Mouse (Mus musculus): ENCODE results near the gene Alg1. TPM values are rescaled to one million over a fixed set of nuclear protein-coding genes. Genes with fewer than 3 reads are reported as not detected.

The Alg1 gene
- polyA plus RNA-seq, 1 experiment: 9.1 TPM

GRCm38 (mm10) chr16:5271411-5272035 lies 38.1 kb downstream of the Alg1 start:
- H3K9me3 ChIP-seq (replicated peaks; ENCODE audit: control insufficient read depth, insufficient read depth, low read length, poor library complexity, severe bottlenecking): no peaks in the 10 kb centered on the region
- H3K36me3 ChIP-seq (ENCODE audit: control insufficient read depth, insufficient read depth, low read length, poor library complexity, severe bottlenecking): no peaks in the 10 kb centered on the region

DNA sequence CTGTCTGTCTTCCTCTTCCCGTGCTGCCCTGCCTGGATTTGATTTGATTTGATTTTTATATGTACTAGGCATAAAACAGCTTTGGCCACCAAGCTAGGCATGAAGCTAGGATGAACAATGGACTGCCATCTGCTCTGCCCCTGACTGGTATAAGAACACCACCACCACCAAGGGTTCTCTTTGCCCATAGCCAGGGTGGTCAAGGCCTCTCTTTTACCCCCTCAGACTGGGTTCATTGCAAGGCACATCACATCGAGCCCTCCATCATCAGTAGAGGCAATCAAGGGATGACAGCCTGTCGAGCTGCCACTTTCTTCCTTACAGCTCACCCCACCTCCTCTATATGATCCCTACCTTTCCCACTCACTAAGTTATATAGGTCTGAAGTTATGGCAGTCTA lies 39.0 kb downstream of the Alg1 start:
- no peaks in the 10 kb centered on the region; the same call in 1 of the 2 replicates for H3K27me3 ChIP-seq (ENCODE audit: control insufficient read depth, insufficient read depth, low read length, poor library complexity, severe bottlenecking)
- TF ChIP-seq POLR2A (IDR thresholded peaks at IDR 0.05; ENCODE audit: insufficient read depth, low read length) (no peak), EP300 (IDR thresholded peaks at IDR 0.05; ENCODE audit: insufficient read depth, low read depth, low read length) (no peak), CTCF (IDR thresholded peaks at IDR 0.05; ENCODE audit: low read depth, low read length) (no peak)

More at GRCm38 (mm10) chr16:5271411-5272035, 38.1 kb downstream of the Alg1 start:
- H3K9ac ChIP-seq (ENCODE audit: low read depth, poor library complexity, severe bottlenecking): no peak overlapping the region
- H3K27me3 ChIP-seq (ENCODE audit: control insufficient read depth, insufficient read depth, low read length, poor library complexity, severe bottlenecking): no peaks in the 10 kb centered on the region
- H3K4me3 ChIP-seq (ENCODE audit: low read depth, low read length): no peak overlapping the region
- TF ChIP-seq EP300 (IDR thresholded peaks at IDR 0.05; ENCODE audit: insufficient read depth, low read depth, low read length) (no peak), CTCF (IDR thresholded peaks at IDR 0.05; ENCODE audit: low read depth, low read length) (no peak)
- H3K4me1 ChIP-seq (ENCODE audit: control insufficient read depth, insufficient read depth, low read length): no peaks in the 10 kb centered on the region
- H3K27ac ChIP-seq (ENCODE audit: insufficient read depth, low read length): no peak overlapping the region

GRCm38 (mm10) chr16:5279571-5280222 lies 46.3 kb downstream of the Alg1 start:
- H3K36me3 ChIP-seq (ENCODE audit: control insufficient read depth, insufficient read depth, low read length, poor library complexity, severe bottlenecking): no peaks in the 10 kb centered on the region
- H3K27me3 ChIP-seq (ENCODE audit: control insufficient read depth, insufficient read depth, low read length, poor library complexity, severe bottlenecking): no peaks in the 10 kb centered on the region; the same call in 1 of the 2 replicates
- no peaks in the 10 kb centered on the region for H3K9me3 ChIP-seq (replicated peaks; ENCODE audit: control insufficient read depth, insufficient read depth, low read length, poor library complexity, severe bottlenecking)
- no peaks in the 10 kb centered on the region for H3K4me1 ChIP-seq (ENCODE audit: control insufficient read depth, insufficient read depth, low read length)
- no peak overlapping the region for H3K9ac ChIP-seq (ENCODE audit: low read depth, poor library complexity, severe bottlenecking)
- H3K27ac ChIP-seq (ENCODE audit: insufficient read depth, low read length): no peak overlapping the region
- TF ChIP-seq POLR2A (IDR thresholded peaks at IDR 0.05; ENCODE audit: insufficient read depth, low read length): no peak
- no peak overlapping the region for H3K4me3 ChIP-seq (ENCODE audit: low read depth, low read length)

More for the DNA sequence above, 39.0 kb downstream of the Alg1 start:
- H3K4me1 ChIP-seq (ENCODE audit: control insufficient read depth, insufficient read depth, low read length): no peaks in the 10 kb centered on the region
- no peaks in the 10 kb centered on the region for H3K9me3 ChIP-seq (replicated peaks; ENCODE audit: control insufficient read depth, insufficient read depth, low read length, poor library complexity, severe bottlenecking)
- no peak overlapping the region for H3K27ac ChIP-seq (ENCODE audit: insufficient read depth, low read length)
- no peaks in the 10 kb centered on the region for H3K36me3 ChIP-seq (ENCODE audit: control insufficient read depth, insufficient read depth, low read length, poor library complexity, severe bottlenecking)
- no peak overlapping the region for H3K9ac ChIP-seq (ENCODE audit: low read depth, poor library complexity, severe bottlenecking)
- H3K4me3 ChIP-seq (ENCODE audit: low read depth, low read length): no peak overlapping the region

- no peaks in the 10 kb centered on the region for H3K9me3 ChIP-seq (replicated peaks; ENCODE audit: control insufficient read depth, insufficient read depth, low read length, poor library complexity, severe bottlenecking)
- H3K4me1 ChIP-seq (ENCODE audit: control insufficient read depth, insufficient read depth, low read length): no peaks in the 10 kb centered on the region
These were observed 49.3 kb downstream of the Alg1 start for GRCm38 (mm10) chr16:5282686-5283085.

GRCm38 (mm10) chr16:5285376-5285775 lies 52.0 kb downstream of the Alg1 start:
- no peaks in the 10 kb centered on the region for H3K36me3 ChIP-seq (ENCODE audit: control insufficient read depth, insufficient read depth, low read length, poor library complexity, severe bottlenecking)
- H3K9me3 ChIP-seq (replicated peaks; ENCODE audit: control insufficient read depth, insufficient read depth, low read length, poor library complexity, severe bottlenecking): no peaks in the 10 kb centered on the region
- no peak overlapping the region for H3K9ac ChIP-seq (ENCODE audit: low read depth, poor library complexity, severe bottlenecking)
- H3K27ac ChIP-seq (ENCODE audit: insufficient read depth, low read length): no peak overlapping the region
- H3K4me1 ChIP-seq (ENCODE audit: control insufficient read depth, insufficient read depth, low read length): no peaks in the 10 kb centered on the region
- no peaks in the 10 kb centered on the region; the same call in 1 of the 2 replicates for H3K27me3 ChIP-seq (ENCODE audit: control insufficient read depth, insufficient read depth, low read length, poor library complexity, severe bottlenecking)
- TF ChIP-seq POLR2A (IDR thresholded peaks at IDR 0.05; ENCODE audit: insufficient read depth, low read length) (no peak), CTCF (IDR thresholded peaks at IDR 0.05; ENCODE audit: low read depth, low read length) (no peak), EP300 (IDR thresholded peaks at IDR 0.05; ENCODE audit: insufficient read depth, low read depth, low read length) (no peak)
- no peak overlapping the region for H3K4me3 ChIP-seq (ENCODE audit: low read depth, low read length)

More at GRCm38 (mm10) chr16:5282686-5283085, 49.3 kb downstream of the Alg1 start:
- H3K9ac ChIP-seq (ENCODE audit: low read depth, poor library complexity, severe bottlenecking): no peak overlapping the region
- no peak overlapping the region for H3K4me3 ChIP-seq (ENCODE audit: low read depth, low read length)
- no peak overlapping the region for H3K27ac ChIP-seq (ENCODE audit: insufficient read depth, low read length)
- no peaks in the 10 kb centered on the region for H3K36me3 ChIP-seq (ENCODE audit: control insufficient read depth, insufficient read depth, low read length, poor library complexity, severe bottlenecking)
- no peak for TF ChIP-seq EP300 (IDR thresholded peaks at IDR 0.05; ENCODE audit: insufficient read depth, low read depth, low read length)
- no peak for TF ChIP-seq CTCF (IDR thresholded peaks at IDR 0.05; ENCODE audit: low read depth, low read length)
- no peak for TF ChIP-seq POLR2A (IDR thresholded peaks at IDR 0.05; ENCODE audit: insufficient read depth, low read length)
- H3K27me3 ChIP-seq (ENCODE audit: control insufficient read depth, insufficient read depth, low read length, poor library complexity, severe bottlenecking): no peaks in the 10 kb centered on the region

Other genes with a start within 250 kb of the Alg1 start
- not detected in 2 replicates for gene Sept12, start 235.8 kb upstream of the Alg1 start, polyA plus RNA-seq (2011; ENCODE audit: insufficient read depth, insufficient read length, low read depth, missing spikeins)
- 7.7 and 10.1 TPM in 2 replicates for gene Smim22, start 226.3 kb upstream of the Alg1 start, polyA plus RNA-seq (2011; ENCODE audit: insufficient read depth, insufficient read length, low read depth, missing spikeins)
- gene Rogdi, start 220.1 kb upstream of the Alg1 start, polyA plus RNA-seq (2011; ENCODE audit: insufficient read depth, insufficient read length, low read depth, missing spikeins): 40.8 and 44.5 TPM in 2 replicates
- 85.9 and 92.5 TPM in 2 replicates for gene Glyr1, start 183.8 kb upstream of the Alg1 start, polyA plus RNA-seq (2011; ENCODE audit: insufficient read depth, insufficient read length, low read depth, missing spikeins)
- 25.3 and 25.9 TPM in 2 replicates for gene Ubn1, start 183.6 kb upstream of the Alg1 start, polyA plus RNA-seq (2011; ENCODE audit: insufficient read depth, insufficient read length, low read depth, missing spikeins)
- gene Ppl, start 101.2 kb upstream of the Alg1 start, polyA plus RNA-seq (2011; ENCODE audit: insufficient read depth, insufficient read length, low read depth, missing spikeins): 11.4 and 12.1 TPM in 2 replicates
- gene Sec14l5, start 86.5 kb upstream of the Alg1 start, polyA plus RNA-seq (2011; ENCODE audit: insufficient read depth, insufficient read length, low read depth, missing spikeins): 2.4 and 3.0 TPM in 2 replicates
- 3.9 and 5.1 TPM in 2 replicates for gene Nagpa, start 29.6 kb upstream of the Alg1 start, polyA plus RNA-seq (2011; ENCODE audit: insufficient read depth, insufficient read length, low read depth, missing spikeins)
- not detected in 2 replicates for gene AU021092, start 11.3 kb upstream of the Alg1 start, polyA plus RNA-seq (2011; ENCODE audit: insufficient read depth, insufficient read length, low read depth, missing spikeins)
- 21.9 and 25.5 TPM in 2 replicates for gene Eef2kmt, start 22.4 kb downstream of the Alg1 start, polyA plus RNA-seq (2011; ENCODE audit: insufficient read depth, insufficient read length, low read depth, missing spikeins)